Mouse (Mus musculus) cerebellum, postnatal 36 days (tissue): ENCODE measurements around the gene Olfr1410.

Experiments
- DNase-seq, 2 experiments: peaks; one replicate each; pipeline ENCODE4 v3.0.0; 2021 to 2022; ENCODE audit warnings: mixed read lengths in 2 of 2

Gene Olfr1410

DNA sequence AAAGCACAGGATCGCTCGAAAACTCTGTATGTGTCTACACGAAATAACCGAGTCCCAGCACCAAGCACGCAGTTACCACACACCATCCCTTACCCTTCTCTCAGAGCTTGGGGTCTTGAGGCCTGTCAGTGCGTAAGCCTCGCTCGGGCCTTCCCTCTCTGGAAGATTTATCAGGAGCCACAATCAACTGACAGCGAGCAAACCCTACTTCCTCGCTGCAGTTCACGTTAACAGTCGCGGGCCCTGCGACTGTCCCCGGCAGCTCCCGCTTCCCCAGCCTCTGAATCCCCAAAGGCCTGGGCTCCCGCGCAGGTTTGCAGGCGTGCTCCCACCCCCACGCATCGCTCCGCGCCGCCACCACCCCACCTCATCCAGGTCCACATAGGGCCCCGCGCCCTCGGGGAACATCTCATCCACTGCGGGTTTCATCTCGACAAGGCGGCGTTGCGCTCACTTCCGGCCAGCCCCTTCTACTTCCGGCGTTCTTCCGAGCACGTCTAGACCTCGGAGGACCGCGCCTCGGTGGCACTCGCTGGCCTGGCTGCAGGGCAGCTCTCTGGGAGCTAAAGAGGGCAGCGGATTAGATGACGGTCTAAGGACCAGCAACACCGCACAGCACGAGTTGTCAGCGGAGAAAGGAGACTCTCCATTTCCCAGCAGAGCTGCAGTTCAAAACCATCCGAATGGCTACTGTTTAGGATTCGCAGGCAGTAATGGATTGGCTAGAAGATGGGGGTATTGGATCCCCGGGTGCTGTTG, 36.1 kb downstream of the Olfr1410 start, which contains the start of gene Cops9:
Gene Cops9 (minus strand): TSS at position 472 of the 759 bp plus-strand sequence.
- peak; percentile 91 to 93 for DNase-seq

GRCm38 (mm10) chr1:92643691-92644090, 38.1 kb downstream of the Olfr1410 start:
- no peak for DNase-seq

GRCm38 (mm10) chr1:92644916-92645315, 39.3 kb downstream of the Olfr1410 start:
- no peak for DNase-seq

DNA sequence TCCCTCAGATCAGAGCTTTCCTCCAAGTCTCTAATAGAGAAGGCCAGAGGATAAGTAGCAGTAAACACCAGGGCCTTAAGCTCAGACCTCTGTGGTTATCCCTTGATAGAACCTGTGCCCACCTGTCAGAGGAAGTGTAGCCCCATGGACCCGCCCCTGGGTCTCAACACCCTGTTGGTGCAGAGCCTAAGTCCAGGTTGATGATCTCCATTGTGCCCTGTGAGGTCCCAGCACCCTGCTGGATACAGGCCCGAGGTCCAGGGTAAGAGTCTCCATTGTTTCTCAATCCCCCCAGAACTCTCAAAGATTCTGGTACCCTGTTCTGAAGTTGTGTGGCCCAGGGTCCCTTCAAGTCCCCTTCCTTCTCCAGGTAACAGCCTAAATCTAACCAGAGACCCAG, 40.5 kb downstream of the Olfr1410 start:
- no peak for DNase-seq

- DNase-seq: no peak
Observed at GRCm38 (mm10) chr1:92646601-92647000, 41.0 kb downstream of the Olfr1410 start.

DNA sequence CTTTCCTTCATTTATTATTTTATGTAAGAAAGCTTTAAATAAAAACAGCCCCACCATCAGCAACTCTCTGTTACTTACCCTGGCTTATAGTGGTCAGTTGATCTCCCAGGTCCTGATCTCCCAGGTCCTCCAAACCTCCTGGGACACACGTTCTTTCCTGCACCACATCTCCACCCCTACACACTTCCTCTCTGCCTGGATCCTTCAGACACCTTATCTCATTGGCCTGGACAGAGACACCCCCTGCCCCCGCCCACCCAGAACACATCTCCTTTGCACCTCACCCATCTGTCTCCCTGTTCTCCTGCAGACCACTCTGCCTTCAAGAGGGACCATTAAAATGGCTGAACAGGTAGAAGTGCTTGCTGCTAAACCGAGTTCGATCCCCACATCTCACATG, 41.4 kb downstream of the Olfr1410 start:
- no peak for DNase-seq

DNA sequence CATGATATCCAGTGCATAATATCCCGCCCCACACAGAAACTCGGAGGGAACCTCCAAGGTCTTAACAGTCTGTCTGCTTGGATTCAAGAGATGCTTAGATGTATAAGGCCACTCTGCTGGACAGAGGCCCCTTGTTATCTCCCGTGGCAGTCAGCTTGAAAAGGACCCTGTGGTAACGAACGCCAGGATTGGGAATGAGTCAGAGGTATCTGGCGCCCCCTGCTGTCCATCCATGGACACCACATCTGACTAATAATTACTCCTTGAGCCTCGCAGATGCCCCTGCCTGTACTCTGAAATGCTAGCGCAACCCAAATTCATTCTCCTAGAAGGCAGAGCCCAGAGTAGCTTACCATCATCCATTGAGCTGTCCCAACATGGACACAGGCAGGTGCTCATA, 42.2 kb downstream of the Olfr1410 start:
- peak; percentile 78 to 81 for DNase-seq

GRCm38 (mm10) chr1:92648197-92648596, 42.6 kb downstream of the Olfr1410 start:
- no peak for DNase-seq

- peak; percentile 79 to 81 for DNase-seq
Observed at GRCm38 (mm10) chr1:92648673-92649072, 43.1 kb downstream of the Olfr1410 start, which contains the start of gene Otos. Gene Otos, minus strand, starts transcription at chr1:92648841.

- DNase-seq: no peak
Observed at GRCm38 (mm10) chr1:92651467-92651866, 45.9 kb downstream of the Olfr1410 start.

DNA sequence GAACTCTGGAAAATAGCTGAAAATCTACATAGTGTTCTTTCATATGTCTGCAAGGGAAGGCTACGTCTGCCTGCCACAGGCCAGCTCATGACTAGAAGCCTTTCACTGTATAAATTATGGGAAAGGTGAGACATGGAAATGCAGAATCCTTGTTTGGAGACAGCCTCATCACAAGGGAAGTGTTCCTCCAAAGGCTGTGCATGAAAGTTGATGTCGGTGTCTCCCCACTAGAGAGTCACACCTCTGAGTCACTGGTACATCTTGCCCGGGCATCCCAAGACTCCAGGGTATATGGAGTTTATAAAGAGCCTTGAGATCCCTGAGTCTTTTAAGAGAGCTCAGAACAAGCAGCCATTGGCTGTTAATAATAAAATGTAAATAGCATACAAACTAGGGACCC, 47.6 kb downstream of the Olfr1410 start:
- DNase-seq: no peak

GRCm38 (mm10) chr1:92654676-92655075, 49.1 kb downstream of the Olfr1410 start:
- DNase-seq: no peak

- no peak for DNase-seq
Observed at GRCm38 (mm10) chr1:92657025-92657820, 51.6 kb downstream of the Olfr1410 start.

- no peak for DNase-seq
Observed at GRCm38 (mm10) chr1:92659392-92659791, 53.8 kb downstream of the Olfr1410 start.
